ENCODE assay signal across 8 mouse cellular contexts in genomic region chr6:72438862-72439354, GRCm38 (mm10). TPM values are rescaled to one million over a fixed set of nuclear protein-coding genes. Genes with fewer than 3 reads are reported as not detected.
A peak's percentile ranks its signal among the peaks of the same experiment; 100 is the strongest.
DNase-seq lines count a peak whose midpoint lies in the region; ATAC-seq and TF ChIP-seq lines count a peak whose summit lies in the region.

No protein-coding gene starts in this region.

- H3K9ac ChIP-seq in heart, embryonic 16.5 days (ENCODE audit: low read length): peak overlapping the region; percentile 100
- peak overlapping the region; percentile 93 for H3K9ac ChIP-seq in liver, embryonic 16.5 days (ENCODE audit: low read depth, low read length)
- peak overlapping the region; percentile 100 for H3K9ac ChIP-seq in neural tube, embryonic 13.5 days

- H3K4me3 ChIP-seq in forebrain, embryonic 10.5 days: peak overlapping the region; percentile 98
- peak overlapping the region; percentile 100 for H3K4me3 ChIP-seq in heart, embryonic 16.5 days (ENCODE audit: low read length)
- H3K4me3 ChIP-seq in liver, embryonic 16.5 days (ENCODE audit: low read depth, low read length): peak overlapping the region; percentile 87
- peak overlapping the region; percentile 100 for H3K4me3 ChIP-seq in neural tube, embryonic 13.5 days
- peak overlapping the region; percentile 95 for H3K4me3 ChIP-seq in testis, adult 2 months (ENCODE audit: control insufficient read depth, low read depth, low read length)

- peak; percentile 62 for DNase-seq in c-Kit-negative CD71-positive TER-119-positive erythroid progenitor cells, embryonic 14.5 days (ENCODE audit: low read depth, low spot score)
- DNase-seq in forebrain, embryonic 10.5 days (ENCODE audit: extremely low spot score, low spot score): peak; percentile 77
- peak; percentile 89 to 95 for DNase-seq in kidney, postnatal 4 days

- under 1% methylated on average over 57 of the region's 57 CpGs for WGBS in forebrain, embryonic 10.5 days
- under 1% methylated on average over 56 of the region's 57 CpGs for WGBS in heart, embryonic 16.5 days
- under 1% methylated on average over 57 of the region's 57 CpGs for WGBS in liver, embryonic 16.5 days (ENCODE audit: insufficient replicate concordance)
- under 1% methylated on average over 31 of the region's 57 CpGs for WGBS in neural tube, embryonic 13.5 days

- H3K9me3 ChIP-seq in forebrain, embryonic 10.5 days: no peaks in the 10 kb centered on the region
- H3K9me3 ChIP-seq in heart, embryonic 16.5 days (replicated peaks; ENCODE audit: control insufficient read depth, low read length): no peaks in the 10 kb centered on the region
- no peaks in the 10 kb centered on the region for H3K9me3 ChIP-seq in liver, embryonic 16.5 days (replicated peaks; ENCODE audit: control insufficient read depth, low read length)
- H3K9me3 ChIP-seq in neural tube, embryonic 13.5 days: no peaks in the 10 kb centered on the region

- H3K36me3 ChIP-seq in forebrain, embryonic 10.5 days (replicated peaks): peaks cover 44% of the 10 kb centered on the region
- peaks cover 29% of the 10 kb centered on the region for H3K36me3 ChIP-seq in heart, embryonic 16.5 days (ENCODE audit: control insufficient read depth, insufficient read depth)
- peaks cover 35% of the 10 kb centered on the region for H3K36me3 ChIP-seq in liver, embryonic 16.5 days (ENCODE audit: control insufficient read depth, insufficient read depth)
- H3K36me3 ChIP-seq in neural tube, embryonic 13.5 days: peaks cover 36% of the 10 kb centered on the region
- H3K36me3 ChIP-seq in testis, adult 2 months (ENCODE audit: control insufficient read depth, insufficient read depth, low read length): peaks cover 4% of the 10 kb centered on the region

- peak overlapping the region; percentile 87 for H3K4me2 ChIP-seq in heart, embryonic 16.5 days (ENCODE audit: low read depth, low read length)
- H3K4me2 ChIP-seq in liver, embryonic 16.5 days (ENCODE audit: low read depth, low read length): peak overlapping the region; percentile 88
- H3K4me2 ChIP-seq in neural tube, embryonic 13.5 days: peak overlapping the region; percentile 95

- peaks cover 30% of the 10 kb centered on the region for H3K4me1 ChIP-seq in forebrain, embryonic 10.5 days
- peaks cover 32% of the 10 kb centered on the region for H3K4me1 ChIP-seq in heart, embryonic 16.5 days (ENCODE audit: control insufficient read depth, insufficient read depth, low read length)
- H3K4me1 ChIP-seq in liver, embryonic 16.5 days (ENCODE audit: control insufficient read depth, low read depth, low read length): peaks cover 21% of the 10 kb centered on the region
- H3K4me1 ChIP-seq in neural tube, embryonic 13.5 days (replicated peaks): peaks cover 50% of the 10 kb centered on the region
- peaks cover 4% of the 10 kb centered on the region for H3K4me1 ChIP-seq in testis, adult 2 months (ENCODE audit: control insufficient read depth, insufficient read depth, low read length)

- TF ChIP-seq CTCF in testis, adult 2 months (IDR thresholded peaks at IDR 0.05; ENCODE audit: control insufficient read depth, insufficient read depth, insufficient replicate concordance, low read depth, low read length): no peak

- no peaks in the 10 kb centered on the region for H3K27me3 ChIP-seq in forebrain, embryonic 10.5 days (ENCODE audit: poor library complexity, severe bottlenecking)
- no peaks in the 10 kb centered on the region for H3K27me3 ChIP-seq in heart, embryonic 16.5 days (ENCODE audit: control insufficient read depth, insufficient read depth, low read length)
- H3K27me3 ChIP-seq in liver, embryonic 16.5 days (ENCODE audit: control insufficient read depth, insufficient read depth, low read depth, low read length): no peaks in the 10 kb centered on the region
- no peaks in the 10 kb centered on the region for H3K27me3 ChIP-seq in neural tube, embryonic 13.5 days
- H3K27me3 ChIP-seq in testis, adult 2 months (ENCODE audit: control insufficient read depth, insufficient read depth, low read length): no peaks in the 10 kb centered on the region

- peak overlapping the region; percentile 100 for H3K27ac ChIP-seq in forebrain, embryonic 10.5 days
- H3K27ac ChIP-seq in heart, embryonic 16.5 days (ENCODE audit: low read length): peak overlapping the region; percentile 100
- H3K27ac ChIP-seq in liver, embryonic 16.5 days (ENCODE audit: low read length): peak overlapping the region; percentile 96
- peak overlapping the region; percentile 100 for H3K27ac ChIP-seq in neural tube, embryonic 13.5 days (replicated peaks)
- peak overlapping the region; percentile 99 for H3K27ac ChIP-seq in testis, adult 2 months (ENCODE audit: control insufficient read depth, insufficient read depth, low read depth, low read length)

- peak; percentile 65 for ATAC-seq in CD4-positive, CD25-positive, alpha-beta regulatory T cell, adult 4 months
- ATAC-seq in heart, embryonic 16.5 days (replicated peaks; ENCODE audit: extremely low read depth, insufficient read depth, low FRiP score): peak; percentile 72
- ATAC-seq in liver, embryonic 16.5 days (ENCODE audit: low read depth): peak; percentile 65
- ATAC-seq in neural tube, embryonic 13.5 days (ENCODE audit: low read depth): peak; percentile 41

- TF ChIP-seq POLR2A in testis, adult 2 months (IDR thresholded peaks at IDR 0.05; ENCODE audit: control insufficient read depth, low read depth, low read length): no peak

RNA-seq across cellular contexts. Expression of gene Mat2a, which starts 0.5 kb away (rescaled TPM):
- 100 to 1,000 TPM; 222 to 239 TPM for polyA plus RNA-seq in CD4-positive, CD25-positive, alpha-beta regulatory T cell, adult 4 months (2017; shearing (Covaris generic))
- polyA plus RNA-seq in forebrain, embryonic 10.5 days (2016; fragmentation: Nextera tagmentation; extraction: Ambion mirVana): 490 and 511 TPM in 2 replicates
- polyA plus RNA-seq in heart, embryonic 16.5 days (2015; fragmentation: Nextera tagmentation; extraction: Ambion mirVana): 305 and 318 TPM in 2 replicates
- 124 and 131 TPM in 2 replicates for polyA plus RNA-seq in liver, embryonic 16.5 days (2015; fragmentation: Nextera tagmentation; extraction: Ambion mirVana)
- 352 and 360 TPM in 2 replicates for polyA plus RNA-seq in neural tube, embryonic 13.5 days (2015; fragmentation: Nextera tagmentation; extraction: Ambion mirVana)
- polyA plus RNA-seq in testis, adult 2 months (2012; rRNA removed): 55.5 and 67.4 TPM in 2 replicates

RNA-seq across cellular contexts. Expression of gene Ggcx, which starts 24.8 kb away (rescaled TPM):
- 10 to 100 TPM in 1 of 2 experiments, 1 to 10 TPM in 1; 5.6 to 11.6 TPM for polyA plus RNA-seq in CD4-positive, CD25-positive, alpha-beta regulatory T cell, adult 4 months (2017; shearing (Covaris generic))
- 16.8 and 19.0 TPM in 2 replicates for polyA plus RNA-seq in forebrain, embryonic 10.5 days (2016; fragmentation: Nextera tagmentation; extraction: Ambion mirVana)
- 28.9 and 29.5 TPM in 2 replicates for polyA plus RNA-seq in heart, embryonic 16.5 days (2015; fragmentation: Nextera tagmentation; extraction: Ambion mirVana)
- polyA plus RNA-seq in liver, embryonic 16.5 days (2015; fragmentation: Nextera tagmentation; extraction: Ambion mirVana): 29.6 and 31.7 TPM in 2 replicates
- 21.5 and 22.1 TPM in 2 replicates for polyA plus RNA-seq in neural tube, embryonic 13.5 days (2015; fragmentation: Nextera tagmentation; extraction: Ambion mirVana)
- polyA plus RNA-seq in testis, adult 2 months (2012; rRNA removed): 4.0 and 4.1 TPM in 2 replicates

RNA-seq across cellular contexts. Expression of gene Vamp8, which starts 48.4 kb away (rescaled TPM):
- polyA plus RNA-seq in CD4-positive, CD25-positive, alpha-beta regulatory T cell, adult 4 months (2017; shearing (Covaris generic)): 100 to 1,000 TPM; 326 to 346 TPM
- 35.9 and 40.5 TPM in 2 replicates for polyA plus RNA-seq in forebrain, embryonic 10.5 days (2016; fragmentation: Nextera tagmentation; extraction: Ambion mirVana)
- 134 and 139 TPM in 2 replicates for polyA plus RNA-seq in heart, embryonic 16.5 days (2015; fragmentation: Nextera tagmentation; extraction: Ambion mirVana)
- 212 and 230 TPM in 2 replicates for polyA plus RNA-seq in liver, embryonic 16.5 days (2015; fragmentation: Nextera tagmentation; extraction: Ambion mirVana)
- polyA plus RNA-seq in neural tube, embryonic 13.5 days (2015; fragmentation: Nextera tagmentation; extraction: Ambion mirVana): 28.9 and 29.7 TPM in 2 replicates
- 14.8 and 16.0 TPM in 2 replicates for polyA plus RNA-seq in testis, adult 2 months (2012; rRNA removed)

RNA-seq across cellular contexts. Expression of gene Vamp5, which starts 58.6 kb away (rescaled TPM):
- polyA plus RNA-seq in CD4-positive, CD25-positive, alpha-beta regulatory T cell, adult 4 months (2017; shearing (Covaris generic)): 10 to 100 TPM; 66.7 to 70.3 TPM
- 12.6 and 13.0 TPM in 2 replicates for polyA plus RNA-seq in forebrain, embryonic 10.5 days (2016; fragmentation: Nextera tagmentation; extraction: Ambion mirVana)
- polyA plus RNA-seq in heart, embryonic 16.5 days (2015; fragmentation: Nextera tagmentation; extraction: Ambion mirVana): 40.1 and 46.0 TPM in 2 replicates
- polyA plus RNA-seq in liver, embryonic 16.5 days (2015; fragmentation: Nextera tagmentation; extraction: Ambion mirVana): 54.9 and 62.8 TPM in 2 replicates
- 19.8 and 24.1 TPM in 2 replicates for polyA plus RNA-seq in neural tube, embryonic 13.5 days (2015; fragmentation: Nextera tagmentation; extraction: Ambion mirVana)
- 25.8 and 26.6 TPM in 2 replicates for polyA plus RNA-seq in testis, adult 2 months (2012; rRNA removed)

Comparison
In these comparisons a context has a peak if more than half of its experiments do, and no peak if none do; other contexts are left out.
1. Peak in every context shown above with its lines: DNase-seq, ATAC-seq, H3K4me3 ChIP-seq and H3K27ac ChIP-seq.